Mouse (Mus musculus) adrenal gland, postnatal 14 days (tissue): ENCODE measurements around the gene Ngfr. TPM values are rescaled to one million over a fixed set of nuclear protein-coding genes. Genes with fewer than 3 reads are reported as not detected.

ENCODE experiments used
- DNase-seq: peaks from one replicate; pipeline ENCODE4 v3.0.0; 2021; ENCODE audit warnings: mixed read lengths
- total RNA-seq: library from RNA; stranded (reverse); gene quantifications from 2 replicates; pipeline ENCODE4 v1.2.3, GENCODE M21; 2021

Ngfr gene
- total RNA-seq, 1 experiment from 2014 or later: 5.6 TPM

DNA sequence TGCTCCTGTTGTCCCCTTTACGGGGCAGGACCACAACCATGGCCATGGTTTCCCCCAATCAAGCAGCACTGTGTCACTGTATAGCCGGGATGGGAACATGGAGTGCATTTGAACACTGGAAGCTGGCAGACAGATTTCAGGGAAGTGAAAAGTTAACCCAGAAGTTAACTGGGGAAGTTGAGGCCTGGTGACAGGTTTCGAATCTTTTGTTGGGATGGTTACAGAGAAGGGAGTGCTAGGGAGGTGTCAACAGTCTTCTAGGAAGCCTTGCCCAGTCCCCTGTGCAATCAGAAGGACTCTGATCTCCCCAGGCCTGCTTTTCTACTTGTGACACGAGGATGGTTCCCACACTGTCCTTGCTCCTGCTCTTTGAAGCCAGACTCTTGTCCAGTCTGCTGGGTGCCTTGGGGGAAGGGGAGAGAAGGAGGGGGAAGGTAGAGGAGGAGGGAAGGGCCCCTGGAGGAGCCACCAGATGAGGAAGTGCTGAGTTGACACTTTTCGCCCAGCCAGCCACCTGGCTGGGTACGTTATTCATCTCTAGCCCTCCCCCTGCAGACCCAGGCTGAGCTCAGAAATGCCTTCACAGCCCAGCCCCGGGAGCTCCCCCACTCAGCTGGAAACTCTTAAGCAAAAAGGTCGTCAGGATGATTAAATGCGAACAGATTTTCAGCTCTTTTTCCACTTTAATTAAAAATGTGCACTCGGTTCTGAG lies 8.1 kb upstream of the Ngfr start:
- no peak for DNase-seq

DNA sequence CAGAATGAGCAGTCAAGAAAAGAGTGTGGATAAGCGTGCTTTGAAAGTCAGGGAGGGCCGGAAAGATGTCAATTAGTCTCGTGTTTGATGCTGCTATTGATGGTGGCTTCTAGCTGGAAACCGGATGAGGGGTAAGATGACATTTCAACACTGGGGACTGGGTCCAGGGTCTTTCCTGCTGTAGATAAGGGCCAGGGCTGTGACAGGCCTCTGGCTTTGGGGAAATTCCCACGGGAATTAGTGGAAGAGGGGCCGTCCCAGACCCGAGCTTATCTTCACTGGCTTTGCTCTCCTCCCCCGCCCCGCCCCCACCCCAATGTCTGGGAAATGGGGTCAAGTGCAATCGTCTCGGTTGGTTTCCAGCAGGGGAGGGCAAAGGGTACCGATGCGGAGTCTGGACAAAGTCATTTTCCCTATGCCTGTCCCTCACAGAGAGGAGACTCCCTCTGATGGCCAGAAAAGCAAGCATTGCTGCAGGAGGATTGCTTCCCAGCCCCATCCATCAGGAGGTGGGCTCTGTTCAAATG lies 7.2 kb upstream of the Ngfr start:
- DNase-seq: no peak

DNA sequence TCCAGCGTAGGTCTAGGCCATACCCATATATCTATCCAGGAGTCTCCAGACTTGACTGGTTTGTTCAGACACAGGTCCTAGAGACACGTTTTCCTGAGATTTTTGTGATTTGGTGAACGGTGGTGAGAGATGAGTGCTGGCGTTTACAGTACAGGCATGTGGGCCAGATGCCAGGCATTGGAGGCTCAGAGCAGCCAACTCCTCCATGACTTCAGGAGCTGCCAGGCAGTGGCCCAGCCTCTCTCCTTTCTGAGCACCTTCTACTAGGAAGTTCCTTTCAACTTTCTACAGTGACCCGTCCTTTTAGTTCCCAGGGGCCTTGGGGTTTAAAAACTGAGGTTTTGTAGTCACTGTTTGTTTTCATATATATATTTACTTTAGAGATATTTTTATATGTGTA lies 6.0 kb upstream of the Ngfr start:
- peak; percentile 37 for DNase-seq

DNA sequence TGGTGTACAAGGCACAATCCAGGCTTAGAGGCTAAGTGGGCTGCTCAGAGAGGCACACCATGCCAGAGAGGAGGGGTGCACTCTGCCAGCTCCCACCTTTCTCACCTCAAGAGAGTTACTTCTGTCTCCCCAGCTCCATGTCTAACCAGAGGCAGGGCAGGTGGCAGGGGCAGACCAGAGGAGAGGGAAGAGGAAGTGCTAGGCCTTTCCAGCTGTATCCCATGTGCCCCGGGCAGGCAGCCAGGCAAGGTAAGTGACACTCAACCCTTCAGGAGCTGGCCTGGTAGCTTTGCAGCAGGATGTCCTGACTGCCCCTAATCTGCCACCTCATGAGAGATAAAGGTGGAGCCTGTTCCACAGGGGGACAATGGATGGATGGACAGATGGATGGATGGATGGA lies 5.2 kb upstream of the Ngfr start:
- DNase-seq: no peak

DNA sequence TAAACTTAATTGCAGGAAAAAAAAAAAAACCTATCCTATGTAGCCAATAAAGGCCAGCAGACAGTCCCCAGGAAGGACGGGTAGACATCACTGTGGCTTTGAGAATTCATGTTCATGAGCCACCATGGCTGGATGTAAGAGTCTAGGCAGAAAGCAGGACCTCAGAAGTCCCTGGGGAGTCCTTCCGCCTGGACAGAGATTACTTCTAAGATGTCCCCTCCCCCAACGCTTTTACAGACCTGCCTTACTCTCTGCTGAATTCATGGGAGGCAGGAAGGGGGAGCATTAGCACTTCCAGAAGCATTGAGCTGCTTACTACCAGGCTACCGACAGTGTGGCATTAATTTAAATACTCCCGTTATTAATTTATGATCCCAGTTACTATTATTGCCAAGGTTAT lies 1.7 kb upstream of the Ngfr start:
- no peak for DNase-seq

DNA sequence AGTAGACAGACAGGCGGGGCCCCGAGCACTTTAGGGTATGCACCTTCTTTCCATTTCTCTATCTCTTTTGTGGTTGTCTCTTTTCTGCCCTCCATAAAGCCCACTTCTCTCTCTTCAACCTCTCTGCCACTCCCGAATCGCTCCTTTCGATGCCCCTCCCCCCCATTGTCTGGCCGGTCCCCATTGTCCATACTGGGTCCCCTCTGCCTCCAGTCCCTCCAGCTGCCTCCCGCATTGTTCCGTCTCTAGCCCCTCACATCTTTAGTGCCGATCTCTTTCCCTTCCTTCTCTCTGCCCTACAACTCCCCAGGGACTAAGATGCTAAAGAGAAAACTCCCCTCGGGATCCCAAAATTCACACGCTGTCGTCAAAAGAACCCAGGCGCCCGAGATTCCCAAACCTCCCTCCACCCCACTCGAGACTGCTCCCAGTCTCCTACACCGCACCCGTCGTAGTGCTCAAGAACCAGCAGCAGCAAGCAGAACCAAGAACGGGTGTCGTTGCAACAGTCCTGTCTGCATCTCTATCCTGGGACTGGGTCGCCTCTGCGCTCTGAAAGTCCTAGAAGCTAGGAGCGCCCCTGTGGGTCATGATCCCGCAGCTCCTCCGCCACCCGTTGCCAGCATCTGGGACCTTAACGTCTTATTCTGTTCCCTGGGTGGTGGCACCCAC lies 648 bp downstream of the Ngfr start:
- no peak for DNase-seq

DNA sequence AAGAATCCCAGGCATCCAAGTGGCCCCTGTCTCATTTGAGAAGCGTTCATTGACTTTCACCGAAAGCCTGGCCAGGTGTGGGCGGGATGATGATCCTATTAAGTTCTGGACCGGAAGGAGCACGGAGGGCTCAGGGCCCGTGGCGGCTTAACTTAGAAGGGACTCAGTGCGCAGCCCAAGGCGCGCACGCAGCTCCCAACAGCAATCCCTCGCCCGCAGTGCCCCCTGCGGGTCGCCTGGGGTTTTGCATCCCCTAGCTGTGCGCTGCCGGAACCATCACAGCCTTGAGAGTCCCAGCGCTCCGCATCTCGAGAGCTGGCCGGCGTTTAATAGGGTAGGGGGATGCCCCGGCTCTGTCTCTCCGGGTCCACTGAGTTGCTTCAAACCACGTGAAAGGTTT lies 1.4 kb downstream of the Ngfr start:
- peak; percentile 90 for DNase-seq

DNA sequence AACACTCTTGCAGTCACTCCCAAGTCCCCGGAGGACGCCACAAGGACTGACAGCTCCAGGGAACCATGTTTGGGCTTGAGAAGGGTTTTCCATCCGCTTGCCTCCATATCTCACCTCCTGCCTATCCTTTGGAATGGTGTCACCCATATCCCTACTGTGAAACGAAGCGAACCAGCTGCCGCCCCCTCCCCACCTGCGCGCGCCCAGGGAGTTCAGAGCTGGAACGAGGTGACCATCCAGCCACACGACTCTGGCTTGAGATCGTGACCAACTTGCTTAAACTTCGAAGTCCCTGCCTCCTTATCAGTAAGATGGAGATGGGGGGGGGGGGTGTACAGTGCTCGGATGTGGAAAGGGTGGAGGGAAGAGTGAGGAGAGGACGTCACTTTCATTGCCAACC lies 1.9 kb downstream of the Ngfr start:
- DNase-seq: no peak

DNA sequence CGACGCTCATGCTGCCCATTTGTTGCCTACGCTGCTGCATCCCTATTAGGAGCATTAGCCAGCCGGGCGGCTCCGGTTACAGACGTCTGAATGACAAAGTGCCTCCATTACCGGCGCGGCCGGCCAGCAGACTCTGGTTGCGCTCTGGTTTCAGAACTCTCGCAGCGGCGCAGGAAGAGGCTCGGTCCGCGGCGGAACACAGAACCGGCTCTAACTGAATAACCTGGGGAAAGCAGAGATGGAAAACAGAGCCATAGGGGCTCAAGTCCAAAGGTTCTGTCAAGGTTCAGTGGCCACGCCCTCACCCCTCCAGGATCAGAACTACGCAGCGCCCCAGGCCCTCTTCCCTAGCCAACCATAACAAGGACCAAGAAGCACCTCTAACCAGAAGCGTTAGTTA lies 2.3 kb downstream of the Ngfr start:
- peak; percentile 60 for DNase-seq

DNA sequence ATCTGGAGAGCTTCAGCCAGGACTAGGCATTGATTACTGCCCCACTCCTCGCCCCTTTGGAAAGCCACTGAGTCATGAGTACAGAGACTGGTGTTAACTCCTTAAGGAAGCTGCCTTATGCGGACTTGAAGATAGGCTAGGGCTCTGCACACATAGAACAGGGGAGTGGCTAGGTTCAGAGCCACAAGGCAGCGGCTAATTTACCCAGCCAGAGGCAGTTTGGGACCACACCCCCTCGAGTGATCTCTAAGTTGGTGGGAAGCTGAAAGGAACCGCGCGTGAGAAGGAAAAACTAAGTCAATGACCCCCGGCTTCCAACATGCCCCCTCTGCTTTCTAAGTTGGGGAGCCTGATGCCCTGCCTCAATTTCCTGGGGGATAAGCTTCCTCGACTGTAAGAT lies 2.9 kb downstream of the Ngfr start:
- no peak for DNase-seq

DNA sequence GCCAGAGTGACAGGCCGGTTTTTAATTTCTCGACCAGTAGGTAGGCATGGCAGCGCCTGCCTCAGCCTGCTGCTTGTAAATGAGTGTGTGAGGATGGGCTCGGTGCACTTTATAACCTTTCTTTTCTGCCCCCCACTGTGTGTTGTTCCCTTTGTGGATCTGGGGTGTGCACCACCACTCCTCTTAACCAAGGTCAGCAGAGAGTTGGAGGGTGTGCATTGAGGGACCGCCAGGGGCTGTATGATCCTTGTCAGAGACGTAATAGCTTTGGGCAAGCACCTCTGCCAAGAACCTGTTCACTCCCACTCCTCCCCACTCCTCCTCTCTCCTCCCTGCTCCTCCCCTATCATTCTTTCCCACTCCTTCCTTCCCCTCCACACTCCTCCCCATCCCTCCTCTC lies 4.1 kb downstream of the Ngfr start:
- DNase-seq: no peak

DNA sequence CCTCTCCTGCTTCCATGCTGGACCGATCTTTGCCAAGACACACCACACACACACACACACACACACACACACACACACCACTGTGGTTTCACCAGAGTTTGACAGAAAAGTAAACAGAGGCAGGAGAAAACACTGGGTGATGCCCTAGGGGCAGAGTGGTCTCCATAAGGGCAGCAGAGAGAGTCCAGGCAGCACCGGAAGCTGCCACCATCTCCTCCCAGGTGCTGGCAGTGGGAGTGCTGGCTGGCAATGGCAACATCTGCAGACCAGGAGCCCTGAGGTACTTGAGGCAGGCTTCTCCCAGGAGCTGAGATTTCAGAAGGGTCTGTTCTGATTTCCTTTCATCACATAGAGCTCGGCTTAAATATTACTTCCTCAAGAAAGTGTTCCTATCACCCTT lies 5.3 kb downstream of the Ngfr start:
- DNase-seq: no peak

DNA sequence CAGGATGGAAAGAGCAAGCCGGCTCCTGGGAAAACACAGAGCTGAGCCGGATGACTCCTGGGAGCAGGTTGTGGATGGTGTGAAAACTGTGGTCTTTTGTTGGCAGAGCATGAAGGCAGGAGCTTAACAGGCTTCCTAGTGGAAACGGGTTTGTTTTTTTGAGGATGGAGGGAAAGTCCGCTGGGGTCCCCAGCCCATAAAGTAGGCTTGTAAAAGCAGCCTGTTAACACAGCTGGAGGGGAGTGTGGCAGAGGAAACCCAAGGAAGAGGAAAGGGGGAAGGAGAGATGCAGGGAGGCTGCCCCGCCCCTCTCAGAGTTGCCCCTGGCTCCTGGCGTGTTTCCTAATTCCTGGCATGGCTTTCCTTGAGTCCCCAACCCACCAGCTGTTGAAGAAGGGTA lies 8.1 kb downstream of the Ngfr start:
- no peak for DNase-seq

DNA sequence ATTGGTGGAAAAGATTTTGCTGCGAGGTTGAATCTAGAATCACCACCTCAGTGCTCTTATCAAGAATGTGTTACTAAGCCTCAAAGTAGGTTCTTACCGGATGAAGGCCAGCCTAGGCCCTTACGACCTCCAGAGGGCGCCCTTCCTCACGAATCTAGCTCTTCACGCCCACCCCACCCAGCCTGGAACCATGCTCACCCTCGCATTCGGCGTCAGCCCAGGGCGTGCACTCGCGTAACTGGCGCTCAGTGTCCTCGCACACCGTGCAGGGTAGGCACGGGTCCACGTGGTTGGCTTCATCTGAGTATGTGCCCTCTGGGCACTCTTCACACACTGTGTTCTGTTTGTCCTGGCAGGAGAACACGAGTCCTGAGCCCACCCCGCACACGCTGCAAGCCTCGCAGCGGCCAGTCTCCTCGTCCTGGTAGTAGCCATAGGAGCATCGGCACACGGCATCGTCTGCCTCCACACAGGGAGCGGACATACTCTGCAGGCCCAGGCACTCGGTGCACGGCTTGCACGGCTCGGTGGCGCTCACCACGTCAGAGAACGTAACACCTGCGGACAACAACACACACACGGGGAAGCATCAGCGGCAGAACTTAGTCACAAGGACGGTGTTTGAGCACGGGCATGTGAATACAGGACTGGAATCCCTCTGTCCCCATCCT lies 9.6 kb downstream of the Ngfr start:
- peak; percentile 63 for DNase-seq

DNA sequence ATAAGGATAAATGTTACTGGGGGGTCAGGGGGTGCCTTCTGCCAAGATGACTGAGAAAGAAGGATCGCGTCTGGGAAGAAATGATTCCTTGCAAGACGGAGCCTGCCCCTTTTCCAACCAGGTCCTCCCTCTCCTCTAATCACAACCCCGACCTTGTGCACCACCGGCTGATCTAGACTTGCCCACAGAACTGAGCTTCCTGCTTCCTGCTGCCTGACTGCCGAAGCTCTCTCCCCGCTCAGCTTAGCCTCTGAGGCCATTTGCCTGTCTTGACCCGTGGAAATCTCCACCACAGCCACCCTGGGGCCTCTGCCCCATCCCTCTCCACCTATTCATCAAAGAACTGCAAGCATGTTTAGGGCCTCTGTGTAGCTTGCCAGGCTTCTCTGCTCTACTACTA lies 11.2 kb downstream of the Ngfr start:
- DNase-seq: no peak

DNA sequence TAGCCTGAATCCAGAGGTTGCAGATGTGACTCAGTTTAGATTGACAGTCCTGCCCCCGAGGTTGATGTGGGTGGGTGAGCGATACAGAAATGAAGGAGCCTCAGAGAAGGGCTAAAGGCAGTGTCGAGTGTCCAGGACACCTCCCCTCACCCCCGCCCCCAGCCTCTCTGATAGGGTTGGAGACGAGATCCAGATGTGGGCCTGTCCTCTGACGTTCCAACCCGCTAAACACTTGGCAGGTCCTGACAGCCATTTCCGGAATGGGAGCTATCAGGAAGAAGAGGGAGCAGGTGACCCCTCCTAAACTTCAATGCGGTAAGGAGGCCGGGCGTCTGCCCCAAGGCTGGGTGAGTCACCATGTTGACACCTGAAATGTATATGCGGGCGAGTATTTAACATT lies 11.7 kb downstream of the Ngfr start:
- DNase-seq: no peak

DNA sequence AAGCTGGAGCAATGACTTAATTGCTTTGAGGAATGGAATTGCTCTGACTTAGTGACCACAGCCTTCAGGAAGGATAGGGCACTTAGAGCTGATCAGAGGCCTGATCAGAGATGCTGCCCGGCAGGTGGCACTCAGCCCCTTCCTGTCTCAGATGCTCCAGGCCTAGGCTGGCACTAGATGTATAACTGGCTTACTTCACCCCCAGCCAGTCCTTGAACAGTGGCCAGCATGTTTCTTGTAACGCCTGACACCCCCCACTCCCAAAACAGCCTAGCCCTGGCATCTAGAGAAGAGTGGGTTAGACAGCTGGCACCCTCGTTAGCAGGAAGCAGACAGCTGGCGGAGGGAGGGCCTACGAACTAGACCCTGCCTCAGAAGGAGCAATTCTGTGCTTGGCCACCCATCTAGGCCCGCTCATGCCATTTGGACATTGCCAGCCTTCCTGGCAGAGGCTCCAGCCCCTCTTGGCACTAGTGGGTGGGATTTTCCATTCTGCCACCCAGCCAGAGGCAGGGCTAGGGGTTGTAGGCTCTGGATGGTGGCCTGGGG lies 12.7 kb downstream of the Ngfr start:
- DNase-seq: no peak

DNA sequence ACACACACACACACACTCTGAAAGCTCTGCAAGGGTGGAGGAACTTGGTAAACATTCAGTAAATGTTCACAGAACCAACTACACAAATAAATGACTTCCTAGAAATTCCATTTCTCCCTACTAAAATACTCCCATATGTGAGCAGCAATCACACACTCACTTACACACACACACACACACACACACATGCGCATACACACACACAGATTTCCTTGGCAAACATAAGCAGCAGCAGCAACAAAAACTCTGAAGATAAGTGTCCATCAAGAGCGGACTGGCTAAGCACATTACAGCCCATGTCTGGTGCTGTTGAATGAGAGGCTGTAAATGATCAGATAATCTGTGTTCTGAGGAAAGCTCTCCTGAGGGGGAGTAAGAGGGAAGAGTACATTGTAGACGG lies 15.3 kb downstream of the Ngfr start:
- no peak for DNase-seq

DNA sequence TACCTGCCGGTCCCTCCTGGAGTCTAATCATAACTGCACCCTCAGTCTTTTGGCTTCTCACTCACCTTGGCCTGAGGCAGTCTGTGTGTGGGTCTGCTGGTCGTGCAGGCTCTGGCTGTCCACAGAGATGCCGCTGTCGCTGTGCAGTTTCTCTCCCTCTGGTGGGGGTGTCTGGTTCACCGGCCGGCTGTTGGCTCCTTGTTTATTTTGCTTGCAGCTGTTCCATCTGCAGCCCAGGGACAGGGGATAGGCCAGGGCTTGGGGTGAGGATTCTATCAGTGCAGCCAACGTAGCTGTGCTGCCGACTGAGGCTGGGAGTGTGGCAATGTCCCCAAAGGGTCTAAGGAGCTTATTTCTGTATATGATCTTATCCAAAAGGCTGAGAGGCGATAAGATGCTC lies 15.8 kb downstream of the Ngfr start:
- no peak for DNase-seq

DNA sequence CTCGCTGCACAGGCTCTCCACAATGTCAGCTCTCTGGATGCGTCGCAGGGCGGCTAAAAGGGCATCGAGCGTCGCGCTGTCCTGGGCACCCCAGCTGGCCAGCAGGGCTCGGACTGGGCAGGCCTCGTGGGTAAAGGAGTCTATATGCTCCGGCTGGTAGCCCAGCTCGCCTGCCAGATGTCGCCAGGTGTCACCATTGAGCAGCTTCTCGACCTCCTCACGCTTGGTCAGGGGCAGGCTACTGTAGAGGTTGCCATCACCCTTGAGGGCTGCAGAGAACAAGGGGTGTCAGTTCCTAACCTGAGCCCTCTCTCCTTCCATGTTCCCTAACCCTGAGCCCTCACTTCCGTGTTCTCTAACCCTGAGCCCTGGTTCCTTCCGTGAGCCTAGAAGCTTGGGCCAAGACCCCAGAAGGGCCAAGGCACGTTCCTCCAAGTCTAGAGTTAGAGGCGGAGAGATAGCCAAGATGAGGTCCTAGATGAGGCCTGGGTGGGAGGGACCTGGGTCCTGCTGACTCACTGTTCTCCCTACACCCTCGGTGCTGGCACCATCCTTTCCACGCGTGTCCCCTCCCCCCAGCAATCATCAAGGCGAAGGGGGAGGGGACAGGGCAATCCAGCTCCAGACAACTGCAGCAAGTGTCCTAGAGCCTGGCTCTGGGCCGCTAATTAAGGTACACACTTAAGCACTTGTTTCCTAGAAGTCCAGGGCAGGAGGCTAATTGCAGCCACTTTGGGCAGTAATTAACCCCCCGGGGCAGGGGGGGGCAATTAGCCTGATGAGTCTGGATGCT lies 16.5 kb downstream of the Ngfr start:
- DNase-seq: no peak

DNA sequence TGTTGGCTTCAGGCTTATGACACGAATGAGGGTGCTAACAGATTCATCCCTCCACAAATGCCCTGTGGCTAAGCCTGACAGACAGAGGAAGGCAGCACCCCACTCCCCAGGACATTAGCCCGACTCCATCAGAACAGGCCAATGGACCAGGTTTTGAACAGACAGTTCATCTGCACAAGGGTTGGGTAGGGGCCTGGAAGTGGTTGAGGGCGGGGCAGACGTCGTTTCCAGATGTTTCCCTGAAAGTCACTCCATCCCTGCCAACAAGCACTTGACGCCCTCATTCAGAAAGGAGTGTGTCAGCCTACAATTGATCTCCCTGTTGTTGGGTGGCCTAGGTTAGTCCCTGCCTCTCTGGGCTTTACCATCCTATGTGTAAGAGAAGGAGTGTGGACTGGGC lies 17.6 kb downstream of the Ngfr start:
- no peak for DNase-seq

DNA sequence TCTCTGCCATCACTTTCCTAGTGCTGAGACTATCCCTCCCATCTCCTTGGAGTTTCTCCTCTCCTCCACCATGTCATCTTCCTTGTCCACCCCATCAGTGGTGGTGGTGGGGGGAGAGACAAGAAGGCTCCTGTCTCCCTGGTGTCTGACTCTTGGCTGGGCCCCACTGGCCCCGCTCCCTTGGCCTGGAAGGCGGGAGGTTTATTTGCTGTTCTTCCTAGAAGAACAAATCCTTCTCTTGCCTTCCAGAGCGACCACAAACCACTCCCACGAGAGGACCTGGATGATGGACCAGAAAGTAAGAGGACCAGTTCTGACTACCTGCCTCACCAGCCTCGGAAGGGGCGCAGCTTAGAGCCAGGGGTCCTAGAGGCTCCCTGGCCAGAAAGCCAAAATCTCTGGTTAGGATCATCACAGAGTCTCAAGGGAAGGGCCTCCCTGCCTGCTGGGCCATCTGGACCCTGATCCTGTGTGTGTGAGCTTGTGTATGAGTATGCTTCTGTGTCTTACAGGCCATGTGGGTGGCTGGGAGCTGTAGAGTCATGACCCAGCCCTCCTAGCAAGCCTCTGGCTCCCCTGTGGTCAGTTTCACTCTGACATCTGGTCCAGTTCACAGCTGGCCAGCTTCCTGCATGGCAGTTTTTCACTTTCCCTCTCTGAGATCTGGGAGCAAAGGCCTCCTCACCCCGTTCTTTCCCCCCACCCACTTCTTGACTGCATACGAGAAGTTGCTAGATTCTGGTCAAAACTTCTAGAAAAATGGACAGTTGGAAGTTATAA lies 19.4 kb downstream of the Ngfr start:
- no peak for DNase-seq
